Mouse (Mus musculus) liver, embryonic 11.5 days (tissue): ENCODE measurements at regions not wholly inside any gene's neighbourhood (a gene's known extent, or its start where the extent isn't known, plus 50 kb on each side); places are given as distances from the start of the nearest gene placed in this dataset.

Experiments
- ATAC-seq: fragments of 200-750 bp; cut with Nextera tagmentation; replicated peaks from 2 replicates; pipeline ENCODE4 v1.8.0; 2017; ENCODE audit warnings: moderate number of reproducible peaks, mild to moderate bottlenecking, moderate TSS enrichment, moderate library complexity; ENCODE audit not compliant: low FRiP score
- DNase-seq: peaks from one replicate; pipeline ENCODE4 v3.0.0-alpha.2; 2017; ENCODE audit warnings: low spot score
- H3K27ac ChIP-seq: fragments of 300-500 bp; sonication (generic); 2 replicates; pipeline ENCODE4 v1.5.1; 2014; ENCODE audit warnings: mild to moderate bottlenecking, low read depth, low read length, control low read depth
- H3K27me3 ChIP-seq: fragments of 300-500 bp; sonication (generic); replicated peaks from 2 replicates; pipeline ENCODE4 v1.6.1; 2014; ENCODE audit warnings: low read length, mixed read lengths; ENCODE audit not compliant: control insufficient read depth, insufficient read depth
- H3K36me3 ChIP-seq: fragments of 300-500 bp; sonication (generic); 2 replicates; pipeline ENCODE4 v1.6.1; 2014; ENCODE audit warnings: mild to moderate bottlenecking, low read length, moderate library complexity, mixed read lengths; ENCODE audit not compliant: control insufficient read depth, insufficient read depth
- H3K4me1 ChIP-seq: fragments of 300-500 bp; sonication (generic); replicated peaks from 2 replicates; pipeline ENCODE4 v1.6.1; 2014; ENCODE audit warnings: low read length, mixed read lengths; ENCODE audit not compliant: control insufficient read depth, insufficient read depth
- H3K4me2 ChIP-seq: fragments of 300-500 bp; sonication (generic); 2 replicates; pipeline ENCODE4 v1.6.1; 2014; ENCODE audit warnings: mild to moderate bottlenecking, control low read depth, moderate library complexity
- H3K4me3 ChIP-seq: fragments of 300-500 bp; sonication (generic); 2 replicates; pipeline ENCODE4 v1.5.1; 2014; ENCODE audit warnings: low read depth, low read length, control low read depth
- H3K9ac ChIP-seq: fragments of 300-500 bp; sonication (generic); 2 replicates; pipeline ENCODE4 v1.6.1; 2014; ENCODE audit warnings: low read depth, low read length, control low read depth
- H3K9me3 ChIP-seq: fragments of 300-500 bp; sonication (generic); 2 replicates; pipeline ENCODE4 v1.6.1; 2016; ENCODE audit warnings: low read length, inconsistent platforms, mixed read lengths; ENCODE audit not compliant: control insufficient read depth
- WGBS: fragments of 180-500 bp; shearing (Covaris S2); extraction: QIAGEN DNeasy Blood & Tissue Kit; methylation state at CpG from one replicate; pipeline ENCODE4 v1.1.7; 2014; 5-methylcytosine and 5-hydroxymethylcytosine counted together

DNA sequence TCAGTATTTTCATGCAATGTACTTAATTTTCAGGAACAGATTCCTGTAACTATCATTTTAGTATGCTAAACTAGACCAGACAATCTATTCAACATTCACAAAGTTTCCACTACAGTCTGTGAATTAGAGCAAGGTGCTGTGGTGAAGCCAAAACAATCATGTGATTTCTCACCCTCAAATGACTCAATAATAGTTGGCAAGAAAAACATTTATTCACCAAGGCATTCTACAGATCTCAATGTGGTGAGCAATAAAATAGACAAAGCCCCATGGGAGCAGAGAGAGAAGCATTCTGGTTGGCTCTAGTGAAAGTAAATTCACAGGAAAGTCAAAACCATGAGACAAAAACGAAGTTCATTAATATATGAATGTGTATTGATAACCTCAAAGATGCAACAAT is 724.5 kb downstream of the Utrn start:
- WGBS = 53% methylated on average over 1 of the region's 1 CpGs
- Histone ChIP-seq H3K4me1 (no peaks in the 10 kb centered on the region), H3K4me2 (no peak overlapping the region), H3K9me3 (no peaks in the 10 kb centered on the region), H3K4me3 (no peak overlapping the region), H3K27ac (no peak overlapping the region), H3K27me3 (no peaks in the 10 kb centered on the region), H3K9ac (no peak overlapping the region), H3K36me3 (no peaks in the 10 kb centered on the region)
- ATAC-seq (no peak), DNase-seq (no peak)

DNA sequence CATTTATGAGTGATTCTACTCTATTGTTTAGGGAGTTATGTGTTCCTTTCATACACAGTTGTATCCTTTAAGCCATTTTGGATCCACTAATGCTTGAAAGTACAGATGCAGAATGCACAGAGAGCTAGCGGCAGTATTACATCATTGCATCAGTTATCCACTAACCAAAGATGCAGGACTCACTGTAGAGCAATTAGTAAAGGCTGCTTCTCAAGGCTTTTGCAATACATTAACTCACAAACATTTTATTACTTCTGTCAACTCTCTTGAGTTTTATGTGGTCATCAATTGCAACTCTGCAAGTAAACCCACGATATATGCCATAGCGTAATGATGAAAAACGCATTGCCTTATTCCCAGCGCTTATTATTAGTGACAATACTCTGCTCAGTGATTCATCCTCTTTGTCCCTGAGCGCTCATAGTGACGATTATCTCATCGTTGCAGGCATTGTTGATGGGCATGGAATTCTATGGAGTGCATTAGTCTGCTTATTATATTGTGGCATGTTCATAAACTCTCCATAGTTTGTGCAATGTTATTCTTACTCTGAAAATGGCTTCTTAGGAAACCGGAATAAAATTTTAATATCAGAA is 722.1 kb downstream of the Utrn start:
- no peak overlapping the region for H3K4me2 ChIP-seq
- no peaks in the 10 kb centered on the region for H3K4me1 ChIP-seq
- H3K27ac ChIP-seq = no peak overlapping the region
- H3K9ac ChIP-seq = no peak overlapping the region
- H3K9me3 ChIP-seq = no peaks in the 10 kb centered on the region
- DNase-seq = no peak
- H3K27me3 ChIP-seq = no peaks in the 10 kb centered on the region
- H3K36me3 ChIP-seq = no peaks in the 10 kb centered on the region
- WGBS = 86% methylated on average over 9 of the region's 9 CpGs
- ATAC-seq = no peak
- H3K4me3 ChIP-seq = no peak overlapping the region

DNA sequence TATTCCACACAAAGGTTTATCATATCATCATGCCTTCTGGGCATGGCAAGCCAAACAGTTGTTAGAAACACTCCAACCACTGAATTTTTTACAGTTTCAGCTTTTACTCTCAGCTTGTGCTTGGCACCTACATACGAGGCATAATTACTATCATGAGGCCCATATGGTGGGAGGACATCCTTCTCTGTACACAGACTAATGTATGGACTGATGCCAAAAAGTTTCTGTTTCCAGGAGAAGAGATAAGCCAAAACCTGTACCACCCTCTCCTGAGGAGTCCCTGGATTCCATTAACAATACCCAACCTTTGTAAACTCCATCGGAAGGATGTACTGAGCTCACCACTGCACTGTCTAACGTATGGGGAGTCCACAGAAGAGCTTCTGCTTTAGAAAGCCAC is 698.9 kb downstream of the Utrn start:
- Histone ChIP-seq H3K9ac (no peak overlapping the region), H3K36me3 (no peaks in the 10 kb centered on the region), H3K9me3 (no peaks in the 10 kb centered on the region), H3K27ac (no peak overlapping the region), H3K4me1 (no peaks in the 10 kb centered on the region), H3K4me2 (no peak overlapping the region), H3K4me3 (no peak overlapping the region), H3K27me3 (no peaks in the 10 kb centered on the region)
- 78% methylated on average over 3 of the region's 3 CpGs for WGBS
- DNase-seq (no peak), ATAC-seq (no peak)

DNA sequence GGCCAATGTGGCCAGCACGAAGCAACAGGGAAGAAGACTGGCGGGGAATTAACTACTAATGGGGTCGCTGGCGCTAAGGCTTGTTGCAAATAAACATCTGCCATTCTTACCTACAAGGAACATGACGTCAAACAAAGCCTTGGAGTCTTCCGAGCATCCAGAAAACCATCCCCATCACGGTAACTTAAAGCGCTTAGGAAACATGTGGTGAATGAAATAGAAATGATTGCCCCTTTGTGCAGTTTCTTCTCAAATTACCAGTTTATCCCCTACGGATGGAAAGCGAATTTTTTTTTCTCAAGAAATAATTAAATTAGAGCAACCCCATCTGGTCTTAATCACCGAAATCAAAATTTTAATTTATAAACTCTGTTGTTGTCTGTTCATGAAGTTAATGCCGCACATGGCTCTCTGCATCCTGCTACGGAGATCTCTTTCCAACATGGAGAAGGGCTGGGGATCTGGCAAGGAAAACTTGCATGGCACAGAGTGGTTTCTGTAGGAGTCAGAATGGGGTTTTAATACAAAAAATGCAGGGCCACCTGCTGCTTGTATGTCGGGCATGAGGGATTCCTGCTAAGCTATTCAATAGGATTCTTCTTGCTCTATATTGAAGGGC is 694.9 kb downstream of the Utrn start:
- ATAC-seq = no peak
- Histone ChIP-seq H3K27me3 (no peaks in the 10 kb centered on the region), H3K9me3 (no peaks in the 10 kb centered on the region), H3K9ac (no peak overlapping the region), H3K4me2 (no peak overlapping the region), H3K4me1 (no peaks in the 10 kb centered on the region), H3K27ac (no peak overlapping the region), H3K4me3 (no peak overlapping the region), H3K36me3 (no peaks in the 10 kb centered on the region)
- 77% methylated on average over 14 of the region's 14 CpGs for WGBS
- no peak for DNase-seq

DNA sequence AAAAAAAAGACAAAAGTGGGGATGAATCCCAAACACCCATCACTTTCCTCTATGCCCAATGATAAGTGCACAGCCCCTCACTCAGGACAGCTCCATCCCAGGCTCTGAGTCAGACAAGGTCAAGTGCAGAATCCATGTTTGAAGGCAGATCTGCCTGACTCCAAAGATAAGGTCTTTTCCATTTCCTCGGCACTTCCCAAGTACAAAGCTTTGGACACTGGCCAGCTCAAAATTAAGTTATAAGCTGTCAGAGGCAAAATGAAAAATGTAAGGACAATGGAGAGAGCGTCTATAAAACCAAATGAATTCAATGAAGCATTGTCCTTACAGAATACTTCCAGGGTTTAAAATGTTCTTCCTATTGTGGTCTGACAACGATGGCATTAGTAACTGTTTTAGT is 694.0 kb downstream of the Utrn start:
- Histone ChIP-seq H3K27ac (no peak overlapping the region), H3K4me1 (no peaks in the 10 kb centered on the region), H3K27me3 (no peaks in the 10 kb centered on the region), H3K9ac (no peak overlapping the region), H3K4me2 (no peak overlapping the region), H3K9me3 (no peaks in the 10 kb centered on the region), H3K4me3 (no peak overlapping the region), H3K36me3 (no peaks in the 10 kb centered on the region)
- no peak for ATAC-seq
- DNase-seq = no peak
- 69% methylated on average over 3 of the region's 3 CpGs for WGBS

DNA sequence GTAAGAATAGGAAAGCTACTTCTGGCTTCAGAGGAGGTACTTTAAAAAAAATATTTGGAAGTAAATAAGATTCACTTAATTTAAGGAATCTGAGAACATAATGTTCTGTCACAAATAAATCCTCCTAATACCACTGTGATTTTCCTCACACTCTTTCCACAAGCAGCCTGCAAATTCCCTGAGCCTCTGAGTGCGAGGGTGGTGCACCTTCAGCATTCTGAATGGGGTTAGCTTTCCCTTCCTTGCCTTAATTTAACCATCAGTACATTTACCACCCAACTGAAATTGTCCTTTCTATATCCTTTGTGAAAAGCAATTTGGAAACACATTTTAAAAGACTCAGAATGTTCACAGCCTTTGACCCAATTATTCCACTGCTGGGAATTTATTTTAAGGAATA is 691.7 kb downstream of the Utrn start:
- H3K27ac ChIP-seq = no peak overlapping the region
- WGBS = 65% methylated on average over 1 of the region's 1 CpGs
- H3K36me3 ChIP-seq = no peaks in the 10 kb centered on the region
- no peak overlapping the region for H3K4me3 ChIP-seq
- DNase-seq = no peak
- no peaks in the 10 kb centered on the region for H3K9me3 ChIP-seq
- H3K27me3 ChIP-seq = no peaks in the 10 kb centered on the region
- ATAC-seq = no peak
- H3K9ac ChIP-seq = no peak overlapping the region
- H3K4me2 ChIP-seq = no peak overlapping the region
- H3K4me1 ChIP-seq = no peaks in the 10 kb centered on the region

DNA sequence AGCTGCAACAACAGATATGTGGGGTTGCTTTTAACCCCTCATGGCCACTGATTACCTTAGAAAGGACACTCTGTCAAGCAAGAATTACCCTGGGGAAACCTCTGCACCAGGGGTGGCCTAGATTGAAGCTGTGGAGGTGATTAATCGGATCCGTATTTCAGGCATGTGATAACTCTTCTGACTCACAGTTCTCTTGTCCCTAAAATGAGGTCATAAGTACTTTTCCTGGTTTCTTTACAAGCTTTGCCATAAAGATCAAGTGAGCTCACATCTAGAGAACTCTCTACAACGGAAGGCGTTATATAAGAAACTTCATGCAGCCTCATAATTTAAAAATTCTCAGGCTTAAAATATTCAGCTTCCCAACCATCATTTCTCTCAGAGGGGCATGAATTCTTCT is 688.2 kb downstream of the Utrn start:
- H3K27ac ChIP-seq = no peak overlapping the region
- H3K4me3 ChIP-seq = no peak overlapping the region
- H3K9ac ChIP-seq = no peak overlapping the region
- no peaks in the 10 kb centered on the region for H3K9me3 ChIP-seq
- H3K4me1 ChIP-seq = no peaks in the 10 kb centered on the region
- ATAC-seq = no peak
- no peak overlapping the region for H3K4me2 ChIP-seq
- WGBS = 82% methylated on average over 4 of the region's 4 CpGs
- no peaks in the 10 kb centered on the region for H3K27me3 ChIP-seq
- DNase-seq = no peak
- no peaks in the 10 kb centered on the region for H3K36me3 ChIP-seq

DNA sequence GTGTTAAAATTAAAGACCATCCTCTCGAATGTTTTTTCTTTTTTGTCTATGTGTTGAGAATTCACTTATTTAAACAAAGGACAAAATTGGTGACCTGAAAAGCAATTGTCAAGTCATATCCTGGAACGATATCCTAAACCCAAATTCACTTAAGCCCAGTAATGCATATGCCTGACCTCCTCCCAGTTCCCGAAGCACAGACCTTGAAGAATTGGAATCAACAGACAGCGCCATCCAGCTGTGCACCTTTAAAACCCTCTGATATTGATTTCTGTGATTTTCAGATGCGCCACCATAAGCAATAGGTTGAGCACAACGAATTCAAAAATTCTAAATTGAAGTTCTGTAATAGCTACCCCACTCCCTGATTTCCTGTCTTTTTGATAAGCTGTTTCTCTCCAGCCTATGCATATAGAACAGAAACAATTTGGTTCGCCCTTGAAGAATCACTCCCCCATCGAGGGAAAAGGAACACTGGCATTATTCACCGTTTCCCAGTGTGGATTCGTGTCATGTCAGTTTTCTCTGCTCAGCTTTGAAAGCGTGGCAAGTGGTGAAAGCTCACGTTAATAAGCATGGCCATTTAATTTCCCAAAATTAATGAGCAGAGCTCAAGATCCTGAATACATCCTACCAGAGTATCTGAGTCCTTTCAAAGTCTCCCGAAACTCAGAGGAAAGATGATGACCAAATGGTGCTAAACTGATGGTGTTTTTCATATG is 682.1 kb downstream of the Utrn start:
- no peaks in the 10 kb centered on the region for H3K27me3 ChIP-seq
- no peak overlapping the region for H3K4me2 ChIP-seq
- H3K9me3 ChIP-seq = no peaks in the 10 kb centered on the region
- no peak overlapping the region for H3K4me3 ChIP-seq
- 75% methylated on average over 13 of the region's 13 CpGs for WGBS
- DNase-seq (no peak), ATAC-seq (no peak)
- no peaks in the 10 kb centered on the region for H3K36me3 ChIP-seq
- H3K9ac ChIP-seq = no peak overlapping the region
- H3K27ac ChIP-seq = no peak overlapping the region
- no peaks in the 10 kb centered on the region for H3K4me1 ChIP-seq
